Mouse (Mus musculus) G1E (cell line): Measurements from ENCODE around the gene Zfp988. TPM values are rescaled to one million over a fixed set of nuclear protein-coding genes. Genes with fewer than 3 reads are reported as not detected.
"Not testable (repeated sequence)": the region's sequence is repeated elsewhere in the genome, so short reads cannot be mapped to it uniquely, and the experiment has no call there.

ENCODE experiments used
- ATAC-seq: 2 replicates; pipeline ENCODE4 v1.8.0; 2016; ENCODE audit warnings: mild to moderate bottlenecking; ENCODE audit not compliant: insufficient number of reproducible peaks, poor library complexity, low FRiP score, severe bottlenecking; ENCODE audit errors: extremely low read depth
- DNase-seq: peaks from one replicate; pipeline ENCODE4 v3.0.0; 2012; ENCODE audit warnings: low spot score
- H3K27me3 ChIP-seq: 2 replicates; pipeline ENCODE4 v1.6.1; 2012; ENCODE audit warnings: mild to moderate bottlenecking, low read length, inconsistent platforms; ENCODE audit not compliant: insufficient read depth
- H3K36me3 ChIP-seq: replicated peaks from 2 replicates; pipeline ENCODE3; 2012; ENCODE audit warnings: mild to moderate bottlenecking, inconsistent platforms
- H3K4me1 ChIP-seq: 2 replicates; pipeline ENCODE4 v1.6.1; 2012; ENCODE audit warnings: low read depth, low read length, inconsistent platforms, mixed read lengths; ENCODE audit not compliant: insufficient read depth
- H3K4me3 ChIP-seq: 2 replicates; pipeline ENCODE4 v1.5.1; 2012; ENCODE audit warnings: low read depth, mild to moderate bottlenecking, inconsistent platforms, low read length, moderate library complexity, mixed read lengths
- H3K9me3 ChIP-seq: replicated peaks from 2 replicates; pipeline ENCODE4 v1.6.1; 2012; ENCODE audit warnings: inconsistent platforms
- polyA plus RNA-seq: library from polyadenylated mRNA; stranded (reverse); fragments of >175 nt; gene quantifications from 2 replicates; pipeline ENCODE4 v1.2.3, GENCODE M21; 2012
- total RNA-seq, 2 experiments: library from RNA; stranded (forward) in 1 of 2; stranded (reverse) in 1 of 2; fragments of 200-1000 nt in 1 of 2; fragments of >200 nt in 1 of 2; fragmentation: Nextera tagmentation in 1 of 2; gene quantifications; 2 replicates each; pipeline ENCODE4 v1.2.3; 2014 to 2017

The Zfp988 gene
- total and polyA plus RNA-seq, 3 experiments = 0.03 to 2.0 (median 0.16) TPM

DNA sequence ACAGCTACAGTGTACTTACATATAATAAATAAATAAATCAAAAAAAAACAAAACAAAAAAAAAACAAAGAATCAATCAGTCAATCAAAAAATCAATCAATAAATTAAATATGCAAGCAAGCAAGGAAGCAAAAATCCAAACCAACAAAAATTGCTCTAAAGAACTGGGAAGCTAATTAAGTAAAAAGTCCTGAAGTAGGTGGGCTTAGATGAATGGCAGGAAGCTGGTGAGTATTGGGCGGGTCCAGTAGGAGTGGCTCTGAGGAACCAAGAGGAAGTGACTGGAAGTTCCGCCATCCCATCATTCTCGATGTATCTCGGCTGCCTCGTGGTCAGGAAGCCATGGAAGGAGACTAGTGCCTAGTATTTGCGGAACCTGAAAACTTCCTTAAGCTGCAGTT lies 55.5 kb downstream of the Zfp988 start, which contains the start of gene Zfp978:
TSS of gene Zfp978 (plus strand) at position 301 of the 400 bp plus-strand sequence.
- not testable (repeated sequence) for H3K4me1 ChIP-seq, ATAC-seq, H3K36me3 ChIP-seq, H3K9me3 ChIP-seq, H3K4me3 ChIP-seq, H3K27me3 ChIP-seq, DNase-seq

DNA sequence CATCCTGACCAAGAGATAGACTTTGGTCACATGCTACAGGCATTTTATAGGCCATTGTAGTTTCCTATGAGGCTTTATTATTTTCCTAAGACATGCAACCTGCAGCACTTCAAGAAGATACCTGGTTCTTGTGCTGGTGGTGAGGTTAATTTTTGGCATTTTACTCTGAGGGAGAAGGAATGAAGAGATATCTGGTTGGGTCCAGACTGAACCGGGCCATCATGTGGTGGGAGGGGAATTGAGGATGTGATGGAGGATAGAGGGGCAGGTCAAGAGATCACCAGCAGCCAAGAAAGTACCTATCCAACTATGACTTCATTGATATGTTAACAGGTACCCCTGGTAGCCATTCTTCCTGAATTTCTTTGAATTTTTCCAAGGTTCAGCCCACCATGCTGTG lies 56.4 kb downstream of the Zfp988 start:
- not testable (repeated sequence) for H3K27me3 ChIP-seq, H3K36me3 ChIP-seq, H3K4me3 ChIP-seq, H3K4me1 ChIP-seq, ATAC-seq, H3K9me3 ChIP-seq, DNase-seq

DNA sequence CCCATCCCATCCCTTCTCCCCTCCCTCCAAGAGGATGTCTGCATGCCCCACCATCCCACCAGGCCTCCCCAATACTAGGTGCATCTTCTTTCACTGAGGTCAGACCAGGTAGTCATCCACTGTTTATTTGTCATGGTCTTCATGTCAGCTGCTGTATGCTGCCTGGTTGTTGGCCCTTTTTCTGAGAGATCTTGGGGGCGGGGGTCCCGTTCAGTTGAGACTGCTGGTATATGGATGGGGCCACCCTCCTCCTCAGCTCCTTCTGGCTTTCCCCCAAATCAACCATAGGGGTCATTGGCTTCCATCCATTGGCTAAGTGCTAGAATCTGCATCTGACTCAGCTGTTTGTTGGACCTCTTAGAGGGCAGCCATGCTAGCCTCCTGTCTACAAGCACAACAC lies 64.1 kb downstream of the Zfp988 start:
- not testable (repeated sequence) for H3K9me3 ChIP-seq, H3K4me1 ChIP-seq, H3K27me3 ChIP-seq, H3K4me3 ChIP-seq, H3K36me3 ChIP-seq, DNase-seq
- ATAC-seq = peak; percentile 15; the same call in 1 of the 2 replicates

DNA sequence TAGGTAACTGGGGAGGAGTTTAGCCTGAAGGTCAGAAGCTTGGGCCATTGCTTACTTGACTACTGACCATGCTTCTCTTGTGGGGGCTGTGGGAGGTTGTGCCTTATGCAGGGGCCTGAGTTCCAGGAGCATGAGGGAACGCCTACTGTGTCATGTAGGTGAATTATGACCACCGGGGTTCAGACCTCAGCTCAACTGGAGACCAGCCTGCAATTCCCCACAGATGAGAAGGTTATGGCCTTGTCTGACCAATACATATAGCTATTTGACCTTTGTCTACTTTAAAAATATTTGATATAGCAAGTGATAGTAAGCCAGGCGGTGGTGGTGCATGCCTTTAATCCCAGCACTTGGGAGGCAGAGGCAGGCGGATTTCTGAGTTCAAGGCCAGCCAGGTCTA lies 77.7 kb downstream of the Zfp988 start:
- H3K27me3 ChIP-seq, ATAC-seq, H3K4me3 ChIP-seq, DNase-seq, H3K36me3 ChIP-seq, H3K9me3 ChIP-seq, H3K4me1 ChIP-seq: not testable (repeated sequence)

Other genes with a start within 250 kb of the Zfp988 start
- 8.4 and 25.2 TPM in 2 replicates for gene Zfp991, start 173.6 kb upstream of the Zfp988 start, total RNA-seq (2014; fragmentation: Nextera tagmentation)
- gene Zfp991, start 173.6 kb upstream of the Zfp988 start, total RNA-seq (2017) = 8.7 and 10.7 TPM in 2 replicates
- not detected in 2 replicates for gene Zfp991, start 173.6 kb upstream of the Zfp988 start, polyA plus RNA-seq
- gene Zfp978, start 55.6 kb downstream of the Zfp988 start, total RNA-seq (2014; fragmentation: Nextera tagmentation) = not detected in 2 replicates
- gene Zfp978, start 55.6 kb downstream of the Zfp988 start, total RNA-seq (2017) = 0.58 and 0.60 TPM in 2 replicates
- gene Zfp978, start 55.6 kb downstream of the Zfp988 start, polyA plus RNA-seq = not detected in 2 replicates
- gene Zfp982, start 186.7 kb downstream of the Zfp988 start, total RNA-seq (2014; fragmentation: Nextera tagmentation) = 0.68 TPM in 1 of 2 replicates, not detected in the other
- gene Zfp982, start 186.7 kb downstream of the Zfp988 start, total RNA-seq (2017) = 0.35 and 0.44 TPM in 2 replicates
- gene Zfp982, start 186.7 kb downstream of the Zfp988 start, polyA plus RNA-seq = not detected in 2 replicates
- 0.29 TPM in 1 of 2 replicates, not detected in the other for gene Gm16503, start 234.5 kb downstream of the Zfp988 start, total RNA-seq (2014; fragmentation: Nextera tagmentation)
- 0.17 and 0.22 TPM in 2 replicates for gene Gm16503, start 234.5 kb downstream of the Zfp988 start, total RNA-seq (2017)
- gene Gm16503, start 234.5 kb downstream of the Zfp988 start, polyA plus RNA-seq = not detected in 2 replicates
- 3.6 and 4.3 TPM in 2 replicates for gene Zfp985, start 247.6 kb downstream of the Zfp988 start, total RNA-seq (2014; fragmentation: Nextera tagmentation)
- 3.7 and 4.1 TPM in 2 replicates for gene Zfp985, start 247.6 kb downstream of the Zfp988 start, total RNA-seq (2017)
- 0.02 and 0.11 TPM in 2 replicates for gene Zfp985, start 247.6 kb downstream of the Zfp988 start, polyA plus RNA-seq